8 mouse cellular contexts compared by ENCODE assay signal in genomic region chrX:103482097-103482451, GRCm38 (mm10).
DNase-seq lines count a peak whose midpoint lies in the region; ATAC-seq lines count a peak whose summit lies in the region.

No protein-coding gene starts in this region.

- H3K4me2 ChIP-seq in heart, embryonic 14.5 days (ENCODE audit: low read length) = peak overlapping the region; percentile 57
- 0 out of 2 replicates have a peak overlapping the region, but pooled peaks have one; percentile 32 for H3K4me2 ChIP-seq in embryonic facial prominence, embryonic 14.5 days (ENCODE audit: low read depth, low read length)
- H3K4me2 ChIP-seq in intestine, embryonic 14.5 days (ENCODE audit: low read length) = no peak overlapping the region
- peak overlapping the region; percentile 44 for H3K4me2 ChIP-seq in midbrain, embryonic 13.5 days (replicated peaks)

- H3K36me3 ChIP-seq in heart, embryonic 14.5 days (ENCODE audit: control insufficient read depth, insufficient read depth, low read length) = no peaks in the 10 kb centered on the region
- H3K36me3 ChIP-seq in embryonic facial prominence, embryonic 14.5 days (ENCODE audit: control insufficient read depth, insufficient read depth, low read length) = no peaks in the 10 kb centered on the region
- no peaks in the 10 kb centered on the region for H3K36me3 ChIP-seq in intestine, embryonic 14.5 days (ENCODE audit: control insufficient read depth, insufficient read depth, low read length)
- no peaks in the 10 kb centered on the region for H3K36me3 ChIP-seq in midbrain, embryonic 13.5 days

- peak overlapping the region; percentile 46 to 47 for H3K4me3 ChIP-seq in heart, embryonic 14.5 days (ENCODE audit: control insufficient read depth in 1 of 2, insufficient read depth in 1 of 2, low read depth in 1 of 2, low read length in 2 of 2)
- peak overlapping the region; percentile 44 for H3K4me3 ChIP-seq in embryonic facial prominence, embryonic 14.5 days (ENCODE audit: low read depth, low read length)
- H3K4me3 ChIP-seq in intestine, embryonic 14.5 days (ENCODE audit: low read depth, low read length) = peak overlapping the region; percentile 40
- H3K4me3 ChIP-seq in midbrain, embryonic 13.5 days (replicated peaks) = peak overlapping the region; percentile 47

- no peaks in the 10 kb centered on the region for H3K4me1 ChIP-seq in heart, embryonic 14.5 days (ENCODE audit: control insufficient read depth in 2 of 2, insufficient read depth in 2 of 2, low read length in 2 of 2)
- no peaks in the 10 kb centered on the region for H3K4me1 ChIP-seq in embryonic facial prominence, embryonic 14.5 days (ENCODE audit: control insufficient read depth, insufficient read depth, low read length)
- no peaks in the 10 kb centered on the region for H3K4me1 ChIP-seq in intestine, embryonic 14.5 days (replicated peaks; ENCODE audit: control insufficient read depth, insufficient read depth, low read length)
- no peaks in the 10 kb centered on the region for H3K4me1 ChIP-seq in midbrain, embryonic 13.5 days (replicated peaks)

- peak overlapping the region; percentile 69 to 77 for H3K27ac ChIP-seq in heart, embryonic 14.5 days (replicated peaks in 1 of 2; ENCODE audit: control insufficient read depth in 1 of 2, insufficient read depth in 1 of 2, low read depth in 2 of 2, low read length in 2 of 2)
- H3K27ac ChIP-seq in embryonic facial prominence, embryonic 14.5 days (replicated peaks; ENCODE audit: low read depth, low read length) = peak overlapping the region; percentile 81
- peak overlapping the region; percentile 79 for H3K27ac ChIP-seq in intestine, embryonic 14.5 days (ENCODE audit: low read depth)
- peak overlapping the region; percentile 78 for H3K27ac ChIP-seq in midbrain, embryonic 13.5 days

- DNase-seq in heart, postnatal 4 days = no peak
- DNase-seq in embryonic facial prominence, embryonic 14.5 days (ENCODE audit: low spot score) = no peak
- DNase-seq in intestine, embryonic 14.5 days (ENCODE audit: low spot score) = peak; percentile 56
- no peak for DNase-seq in cerebellum, postnatal 4 days (ENCODE audit: low spot score in 2 of 2)
- no peak for DNase-seq in layer of hippocampus, postnatal 10 days (ENCODE audit: low spot score in 2 of 2)

- peak overlapping the region; percentile 72 for H3K9ac ChIP-seq in heart, embryonic 14.5 days (ENCODE audit: low read length)
- H3K9ac ChIP-seq in embryonic facial prominence, embryonic 14.5 days (ENCODE audit: low read depth, low read length) = peak overlapping the region; percentile 65
- peak overlapping the region; percentile 52 for H3K9ac ChIP-seq in intestine, embryonic 14.5 days (ENCODE audit: low read length)
- peak overlapping the region; percentile 56 for H3K9ac ChIP-seq in midbrain, embryonic 13.5 days (replicated peaks)

- ATAC-seq in heart, embryonic 14.5 days (ENCODE audit: insufficient number of reproducible peaks, insufficient read depth, low FRiP score, low read depth) = no peak; the same call in 1 of the 2 replicates
- ATAC-seq in embryonic facial prominence, embryonic 14.5 days (ENCODE audit: low read depth) = no peak; the same call in 1 of the 2 replicates
- ATAC-seq in intestine, embryonic 14.5 days (replicated peaks; ENCODE audit: low FRiP score, low TSS enrichment, low read depth) = 0 out of 2 replicates have a peak, but pooled peaks have one; percentile 11
- ATAC-seq in midbrain, embryonic 13.5 days = no peak; the same call in 1 of the 2 replicates
- no peak for ATAC-seq in erythroid progenitor cell, adult 5-6 weeks (replicated peaks; ENCODE audit: low FRiP score, poor library complexity, severe bottlenecking)

- WGBS in heart, embryonic 14.5 days = 46% methylated on average over 24 of the region's 24 CpGs
- 83% methylated on average over 23 of the region's 24 CpGs for WGBS in embryonic facial prominence, embryonic 14.5 days
- WGBS in intestine, embryonic 14.5 days = 72% methylated on average over 24 of the region's 24 CpGs
- 56% methylated on average over 24 of the region's 24 CpGs for WGBS in midbrain, embryonic 13.5 days

- H3K9me3 ChIP-seq in heart, embryonic 14.5 days (ENCODE audit: control insufficient read depth, low read length) = no peaks in the 10 kb centered on the region
- no peaks in the 10 kb centered on the region for H3K9me3 ChIP-seq in embryonic facial prominence, embryonic 14.5 days (ENCODE audit: control insufficient read depth, low read length)
- no peaks in the 10 kb centered on the region for H3K9me3 ChIP-seq in intestine, embryonic 14.5 days (ENCODE audit: control insufficient read depth, low read length)
- H3K9me3 ChIP-seq in midbrain, embryonic 13.5 days = no peaks in the 10 kb centered on the region

- no peaks in the 10 kb centered on the region for H3K27me3 ChIP-seq in heart, embryonic 14.5 days (ENCODE audit: control insufficient read depth, insufficient read depth, low read length)
- H3K27me3 ChIP-seq in embryonic facial prominence, embryonic 14.5 days (replicated peaks; ENCODE audit: control insufficient read depth, insufficient read depth, low read length) = no peaks in the 10 kb centered on the region
- H3K27me3 ChIP-seq in intestine, embryonic 14.5 days (replicated peaks; ENCODE audit: control insufficient read depth, insufficient read depth, low read length) = no peaks in the 10 kb centered on the region
- H3K27me3 ChIP-seq in midbrain, embryonic 13.5 days = no peaks in the 10 kb centered on the region
